Mouse (Mus musculus) liver, embryonic 14.5 days (tissue): Measurements from ENCODE around the gene Hoxb6.

ENCODE experiments used
- CTCF ChIP-seq: IDR thresholded peaks from 2 replicates; pipeline ENCODE4 v1.5.1; 2016; ENCODE audit warnings: antibody characterized with exemption, low read depth, control low read depth
- EP300 ChIP-seq: IDR thresholded peaks from 2 replicates; pipeline ENCODE4 v1.6.1; 2016; ENCODE audit warnings: antibody characterized with exemption, low read depth

DNA sequence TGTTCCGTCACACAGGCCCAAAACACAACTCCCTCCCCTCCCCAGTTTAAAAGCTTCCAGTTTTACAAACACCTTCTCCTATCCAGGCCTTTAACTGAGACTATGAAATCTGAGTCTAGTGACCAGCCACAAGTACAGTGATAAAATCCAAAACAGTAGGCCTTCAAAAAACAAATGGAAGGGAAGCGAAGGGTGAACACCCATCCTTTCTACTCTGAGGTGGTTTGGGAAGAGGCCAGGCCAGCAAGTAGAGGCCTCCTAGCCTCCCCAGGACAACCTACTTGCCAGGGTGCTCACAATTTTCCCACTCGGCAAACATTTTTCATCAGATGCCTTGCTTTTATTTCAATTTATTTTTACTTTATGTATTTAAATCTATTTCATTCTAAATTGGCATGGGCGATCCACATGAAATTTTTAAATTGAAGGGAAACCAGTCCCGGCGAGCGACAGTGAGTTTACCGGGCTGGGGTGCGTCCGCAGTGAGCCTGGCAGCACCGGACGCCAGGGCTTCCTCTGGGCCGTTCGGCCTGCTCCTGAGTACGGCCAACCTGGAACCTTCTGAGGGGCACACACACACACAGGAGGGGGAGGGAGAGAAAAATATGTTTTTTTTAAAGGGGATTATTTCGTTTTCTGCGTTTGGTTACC lies 1.4 kb upstream of the Hoxb6 start:
- TF ChIP-seq CTCF (no peak), EP300 (no peak)
